Mouse (Mus musculus): ENCODE data around the gene Ldhc. TPM values are rescaled to one million over a fixed set of nuclear protein-coding genes. Genes with fewer than 3 reads are reported as not detected.

The Ldhc gene
- polyA plus RNA-seq, 1 experiment from 2014 or later = 0.13 TPM

GRCm38 (mm10) chr7:46845978-46846485 is 15.0 kb upstream of the Ldhc start:
- WGBS = 0% methylated on average over 36 of the region's 36 CpGs
- Histone ChIP-seq H3K27ac (peak overlapping the region; percentile 98), H3K27me3 (ENCODE audit: insufficient read depth, poor library complexity, severe bottlenecking) (peaks cover 13% of the 10 kb centered on the region; the same call in 1 of the 2 replicates), H3K4me1 (peaks cover 27% of the 10 kb centered on the region), H3K9me3 (no peaks in the 10 kb centered on the region), H3K36me3 (peaks cover 38% of the 10 kb centered on the region), H3K4me3 (peak overlapping the region; percentile 84)
- DNase-seq (ENCODE audit: low spot score) = no peak

GRCm38 (mm10) chr7:46846486-46847244 is 14.3 kb upstream of the Ldhc start:
- peak; percentile 93 for DNase-seq (ENCODE audit: low spot score)
- Histone ChIP-seq H3K27me3 (ENCODE audit: insufficient read depth, poor library complexity, severe bottlenecking) (peaks cover 13% of the 10 kb centered on the region; the same call in 1 of the 2 replicates), H3K4me1 (peaks cover 20% of the 10 kb centered on the region), H3K27ac (peak overlapping the region; percentile 98), H3K4me3 (peak overlapping the region; percentile 84), H3K9me3 (no peaks in the 10 kb centered on the region), H3K36me3 (peaks cover 44% of the 10 kb centered on the region)
- WGBS = 0% methylated on average over 28 of the region's 28 CpGs

- H3K4me1 ChIP-seq = peaks cover 14% of the 10 kb centered on the region; the same call in 1 of the 2 replicates
- peaks cover 71% of the 10 kb centered on the region for H3K36me3 ChIP-seq
- no peak for DNase-seq (ENCODE audit: low spot score)
- H3K4me3 ChIP-seq = no peak overlapping the region
- H3K9me3 ChIP-seq = no peaks in the 10 kb centered on the region
- WGBS = 77% methylated on average over 5 of the region's 5 CpGs
- H3K27ac ChIP-seq = no peak overlapping the region
- H3K27me3 ChIP-seq (ENCODE audit: insufficient read depth, poor library complexity, severe bottlenecking) = no peaks in the 10 kb centered on the region
Observed at GRCm38 (mm10) chr7:46849287-46849686, 11.7 kb upstream of the Ldhc start.

DNA sequence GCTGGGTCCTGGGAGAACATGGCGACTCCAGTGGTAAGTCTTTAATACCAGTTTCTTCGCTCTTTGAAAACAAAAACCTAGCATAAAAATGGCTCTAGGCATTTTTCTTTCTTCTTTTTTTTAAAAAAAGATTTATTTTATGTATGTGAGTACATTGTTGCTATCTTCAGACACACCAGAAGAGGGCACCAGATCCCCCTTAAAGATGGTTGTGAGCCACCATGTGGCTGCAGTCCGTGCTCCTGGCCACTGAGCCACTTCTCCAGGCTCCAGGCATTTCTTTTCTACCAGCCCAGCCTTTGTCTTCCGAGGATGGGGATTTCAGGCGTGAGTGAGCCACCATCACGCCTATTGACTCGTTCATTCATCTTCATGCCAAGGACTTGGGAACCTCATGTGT is 10.0 kb upstream of the Ldhc start:
- peaks cover 88% of the 10 kb centered on the region for H3K36me3 ChIP-seq
- H3K4me3 ChIP-seq = no peak overlapping the region
- H3K4me1 ChIP-seq = 0 out of 2 replicates have a peak, but pooled peaks cover 5% of the 10 kb centered on the region
- no peaks in the 10 kb centered on the region for H3K27me3 ChIP-seq (ENCODE audit: insufficient read depth, poor library complexity, severe bottlenecking)
- H3K9me3 ChIP-seq = no peaks in the 10 kb centered on the region
- H3K27ac ChIP-seq = no peak overlapping the region
- DNase-seq (ENCODE audit: low spot score) = no peak
- WGBS = 86% methylated on average over 7 of the region's 7 CpGs

GRCm38 (mm10) chr7:46852666-46853065 is 8.3 kb upstream of the Ldhc start:
- H3K36me3 ChIP-seq = peaks cover 88% of the 10 kb centered on the region
- no peaks in the 10 kb centered on the region for H3K27me3 ChIP-seq (ENCODE audit: insufficient read depth, poor library complexity, severe bottlenecking)
- DNase-seq (ENCODE audit: low spot score) = no peak
- 0 out of 2 replicates have a peak, but pooled peaks cover 4% of the 10 kb centered on the region for H3K4me1 ChIP-seq
- H3K27ac ChIP-seq = no peak overlapping the region
- H3K4me3 ChIP-seq = no peak overlapping the region
- WGBS = 94% methylated on average over 1 of the region's 1 CpGs
- H3K9me3 ChIP-seq = no peaks in the 10 kb centered on the region

GRCm38 (mm10) chr7:46853365-46853764 is 7.6 kb upstream of the Ldhc start:
- WGBS = 86% methylated on average over 9 of the region's 9 CpGs

GRCm38 (mm10) chr7:46855866-46856560 is 5.0 kb upstream of the Ldhc start:
- no peaks in the 10 kb centered on the region for H3K4me1 ChIP-seq
- 70% methylated on average over 7 of the region's 7 CpGs for WGBS
- no peaks in the 10 kb centered on the region for H3K9me3 ChIP-seq
- no peak overlapping the region for H3K27ac ChIP-seq
- peaks cover 56% of the 10 kb centered on the region for H3K36me3 ChIP-seq
- no peak overlapping the region for H3K4me3 ChIP-seq
- DNase-seq (ENCODE audit: low spot score) = no peak
- no peaks in the 10 kb centered on the region for H3K27me3 ChIP-seq (ENCODE audit: insufficient read depth, poor library complexity, severe bottlenecking)

More at GRCm38 (mm10) chr7:46853365-46853764, 7.6 kb upstream of the Ldhc start:
- Histone ChIP-seq H3K9me3 (no peaks in the 10 kb centered on the region), H3K27me3 (ENCODE audit: insufficient read depth, poor library complexity, severe bottlenecking) (no peaks in the 10 kb centered on the region), H3K4me1 (0 out of 2 replicates have a peak, but pooled peaks cover 2% of the 10 kb centered on the region), H3K36me3 (peaks cover 81% of the 10 kb centered on the region), H3K27ac (no peak overlapping the region), H3K4me3 (no peak overlapping the region)
- DNase-seq (ENCODE audit: low spot score) = no peak

DNA sequence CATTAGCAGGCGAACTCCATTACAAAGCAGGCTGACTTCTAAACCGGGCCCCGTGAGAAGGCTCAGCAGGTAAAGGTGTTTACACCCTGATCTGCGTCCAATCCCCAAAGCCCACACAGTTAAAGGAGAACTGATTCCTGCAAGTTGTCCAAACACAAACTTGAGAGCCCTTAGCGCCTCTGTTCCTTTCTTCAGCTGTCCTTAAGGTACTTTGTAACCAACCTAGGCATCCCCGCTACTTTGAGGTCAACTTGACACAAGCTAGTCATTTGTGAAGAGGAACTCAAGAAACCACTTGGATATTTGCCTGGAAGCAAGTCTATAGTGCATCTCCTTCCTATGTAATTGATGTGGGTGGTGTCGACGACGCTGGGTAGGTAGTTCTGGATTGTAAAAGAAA is 3.6 kb upstream of the Ldhc start:
- DNase-seq (ENCODE audit: low spot score) = no peak
- H3K9me3 ChIP-seq = no peaks in the 10 kb centered on the region
- peaks cover 42% of the 10 kb centered on the region for H3K36me3 ChIP-seq
- H3K4me3 ChIP-seq = no peak overlapping the region
- no peak overlapping the region for H3K27ac ChIP-seq
- 72% methylated on average over 9 of the region's 9 CpGs for WGBS
- no peaks in the 10 kb centered on the region for H3K27me3 ChIP-seq (ENCODE audit: insufficient read depth, poor library complexity, severe bottlenecking)
- no peaks in the 10 kb centered on the region for H3K4me1 ChIP-seq

DNA sequence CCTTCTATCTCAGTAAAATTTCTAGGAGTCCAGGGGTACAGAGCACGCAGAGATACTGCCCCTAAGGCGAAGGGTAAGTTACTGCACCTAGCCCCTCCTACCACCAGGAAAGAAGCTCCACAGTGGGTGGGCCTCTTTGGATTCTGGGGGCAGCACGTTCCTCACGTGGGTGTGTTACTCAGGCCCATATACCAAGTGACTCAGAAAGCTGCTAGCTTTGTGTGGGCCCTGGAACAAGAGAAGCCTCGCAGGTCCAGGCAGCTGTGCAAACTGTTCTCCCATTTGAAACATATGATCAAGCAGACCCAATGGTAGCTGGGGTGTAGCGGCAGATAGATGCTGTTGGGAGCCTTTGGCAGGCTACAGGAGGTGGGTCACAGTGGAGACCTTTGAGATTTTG is 2.0 kb upstream of the Ldhc start:
- no peak overlapping the region for H3K4me3 ChIP-seq
- no peak overlapping the region for H3K27ac ChIP-seq
- H3K36me3 ChIP-seq = peaks cover 26% of the 10 kb centered on the region
- no peaks in the 10 kb centered on the region for H3K9me3 ChIP-seq
- WGBS = 62% methylated on average over 6 of the region's 6 CpGs
- H3K4me1 ChIP-seq = no peaks in the 10 kb centered on the region
- no peaks in the 10 kb centered on the region for H3K27me3 ChIP-seq (ENCODE audit: insufficient read depth, poor library complexity, severe bottlenecking)
- no peak for DNase-seq (ENCODE audit: low spot score)

GRCm38 (mm10) chr7:46871988-46872387 is 11.0 kb downstream of the Ldhc start:
- Histone ChIP-seq H3K27ac (no peak overlapping the region), H3K4me3 (no peak overlapping the region), H3K9me3 (no peaks in the 10 kb centered on the region), H3K4me1 (no peaks in the 10 kb centered on the region), H3K36me3 (no peaks in the 10 kb centered on the region), H3K27me3 (ENCODE audit: insufficient read depth, poor library complexity, severe bottlenecking) (no peaks in the 10 kb centered on the region)
- no peak for DNase-seq (ENCODE audit: low spot score)
- 60% methylated on average over 4 of the region's 4 CpGs for WGBS

DNA sequence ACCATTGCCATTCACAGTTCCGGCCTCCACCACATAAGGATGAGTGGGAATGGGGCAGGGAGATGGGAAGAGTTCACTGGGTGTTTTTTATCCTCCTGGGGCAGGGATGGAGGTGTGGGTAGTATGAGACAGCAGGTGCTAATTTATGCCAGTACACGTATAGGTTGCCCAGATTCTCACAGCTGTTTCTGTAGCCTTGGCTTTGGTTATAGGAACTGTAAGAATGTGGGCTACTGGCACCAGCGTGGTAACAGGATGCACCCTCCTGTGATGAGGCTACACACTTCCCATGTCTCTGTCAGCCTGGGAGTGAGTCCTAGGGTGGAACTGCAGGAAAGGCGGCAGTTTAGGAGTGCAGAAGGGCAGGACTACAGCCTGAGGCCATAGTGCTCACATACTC is 15.8 kb downstream of the Ldhc start:
- H3K27ac ChIP-seq = no peak overlapping the region
- WGBS = 57% methylated on average over 4 of the region's 4 CpGs
- H3K27me3 ChIP-seq (ENCODE audit: insufficient read depth, poor library complexity, severe bottlenecking) = no peaks in the 10 kb centered on the region
- H3K9me3 ChIP-seq = no peaks in the 10 kb centered on the region
- H3K4me1 ChIP-seq = no peaks in the 10 kb centered on the region
- no peaks in the 10 kb centered on the region for H3K36me3 ChIP-seq
- H3K4me3 ChIP-seq = no peak overlapping the region
- DNase-seq (ENCODE audit: low spot score) = no peak

- Histone ChIP-seq H3K27ac (no peak overlapping the region), H3K36me3 (no peaks in the 10 kb centered on the region), H3K4me1 (no peaks in the 10 kb centered on the region), H3K27me3 (ENCODE audit: insufficient read depth, poor library complexity, severe bottlenecking) (no peaks in the 10 kb centered on the region), H3K9me3 (no peaks in the 10 kb centered on the region), H3K4me3 (no peak overlapping the region)
- WGBS = 61% methylated on average over 6 of the region's 6 CpGs
- no peak for DNase-seq (ENCODE audit: low spot score)
Observed at GRCm38 (mm10) chr7:46877255-46877654, 16.3 kb downstream of the Ldhc start.

DNA sequence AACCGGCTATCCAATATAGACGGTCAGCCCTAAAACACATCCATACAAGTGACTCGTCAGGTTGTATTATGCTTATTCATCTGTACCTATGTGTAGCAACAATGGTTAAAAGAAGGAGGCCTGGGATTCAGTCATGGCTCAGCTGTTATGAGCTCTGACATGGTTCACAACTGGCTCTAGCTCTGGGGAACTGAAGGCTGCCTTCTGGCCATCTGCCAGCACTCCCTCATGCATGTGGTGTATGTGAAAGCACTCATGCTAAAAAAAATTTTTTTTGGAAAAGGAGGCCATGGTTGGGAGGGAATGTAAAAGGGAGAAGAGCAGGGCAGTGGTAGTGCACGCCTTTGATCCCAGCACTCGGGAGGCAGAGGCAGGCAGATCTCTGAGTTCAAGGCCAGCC is 18.8 kb downstream of the Ldhc start:
- no peaks in the 10 kb centered on the region for H3K4me1 ChIP-seq
- DNase-seq (ENCODE audit: low spot score) = no peak
- H3K4me3 ChIP-seq = no peak overlapping the region
- no peaks in the 10 kb centered on the region for H3K9me3 ChIP-seq
- H3K27me3 ChIP-seq (ENCODE audit: insufficient read depth, poor library complexity, severe bottlenecking) = no peaks in the 10 kb centered on the region
- WGBS = 92% methylated on average over 5 of the region's 5 CpGs
- peaks cover 9% of the 10 kb centered on the region for H3K36me3 ChIP-seq
- no peak overlapping the region for H3K27ac ChIP-seq

Data from heart, embryonic 10.5 days (tissue).